Mouse (Mus musculus) heart, postnatal 10 days (tissue): ENCODE measurements around the gene Acsl3. TPM values are rescaled to one million over a fixed set of nuclear protein-coding genes. Genes with fewer than 3 reads are reported as not detected.
A peak's percentile ranks its signal among the peaks of the same experiment; 100 is the strongest.

Experiments
- DNase-seq, 2 experiments: peaks; one replicate each; pipeline ENCODE4 v3.0.0; 2021
- intact Hi-C: fragments of 180-260 bp; cut with DNase I; formaldehyde crosslinking; loops from one replicate; pipeline ENCODE4 v1.15.1; 2025
- total RNA-seq, 2 experiments: library from RNA; stranded (reverse); gene quantifications; 2 replicates each; pipeline ENCODE4 v1.2.3; 2021

The Acsl3 gene
- total RNA-seq, 2 experiments from 2014 or later, result 11.3 to 14.4 TPM

DNA sequence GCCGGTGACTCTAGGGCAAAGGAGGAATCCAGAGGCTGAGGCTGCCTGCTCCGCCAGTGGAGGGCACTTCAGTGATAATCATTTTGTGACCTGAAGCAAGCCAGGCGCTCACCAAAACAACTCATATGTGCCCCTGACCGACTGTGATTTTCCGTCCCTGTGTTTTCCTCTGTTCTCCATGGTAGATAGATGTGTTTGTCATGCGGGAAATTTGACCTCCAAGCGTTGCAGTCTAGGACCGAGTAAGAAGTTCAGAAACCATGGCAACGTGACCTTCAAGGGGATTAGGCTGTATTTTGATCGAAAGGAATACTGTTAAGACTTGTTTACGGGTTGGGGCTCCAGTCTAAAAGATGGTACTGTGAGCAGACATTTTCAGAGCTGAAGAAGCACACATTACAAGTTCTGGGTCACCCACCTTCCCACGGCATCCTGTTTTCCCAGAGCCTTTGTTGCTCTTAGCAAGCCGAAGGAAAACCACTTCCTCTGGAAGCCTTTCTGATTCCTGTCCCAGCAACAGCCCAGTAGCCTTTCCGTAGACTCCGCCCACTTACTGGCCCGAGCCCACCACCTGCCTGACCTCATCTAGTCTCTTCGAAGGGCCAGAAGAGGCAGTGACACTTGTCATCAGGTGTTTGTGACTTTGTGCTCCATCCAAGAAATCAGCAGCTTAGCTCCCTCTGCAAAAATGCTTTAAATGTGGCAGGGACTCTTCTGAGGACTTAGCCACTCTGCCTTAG lies 76.8 kb downstream of the Acsl3 start:
- no peak for DNase-seq
- intact Hi-C loops, result no loop called here

DNA sequence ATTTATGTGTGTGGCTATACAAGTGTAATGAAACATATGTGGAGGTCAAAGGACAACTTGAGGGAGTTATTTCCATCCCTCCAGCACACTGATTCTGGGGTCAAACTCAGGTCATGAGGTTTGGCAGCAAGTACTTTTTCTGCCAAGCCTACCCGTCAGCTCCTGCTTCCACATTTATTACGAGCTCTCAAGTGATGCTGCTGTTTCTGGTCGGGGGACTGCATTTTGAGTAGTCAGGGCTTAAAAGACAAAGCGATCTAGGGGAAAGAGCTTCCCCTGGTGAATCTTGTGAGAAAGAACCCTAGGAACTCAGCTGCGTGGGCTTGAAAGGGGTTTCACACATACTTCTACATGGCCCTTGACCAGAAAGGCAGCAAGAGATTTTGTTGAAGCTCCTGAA lies 80.0 kb downstream of the Acsl3 start:
- DNase-seq, result no peak
- intact Hi-C loops, result no loop called here

DNA sequence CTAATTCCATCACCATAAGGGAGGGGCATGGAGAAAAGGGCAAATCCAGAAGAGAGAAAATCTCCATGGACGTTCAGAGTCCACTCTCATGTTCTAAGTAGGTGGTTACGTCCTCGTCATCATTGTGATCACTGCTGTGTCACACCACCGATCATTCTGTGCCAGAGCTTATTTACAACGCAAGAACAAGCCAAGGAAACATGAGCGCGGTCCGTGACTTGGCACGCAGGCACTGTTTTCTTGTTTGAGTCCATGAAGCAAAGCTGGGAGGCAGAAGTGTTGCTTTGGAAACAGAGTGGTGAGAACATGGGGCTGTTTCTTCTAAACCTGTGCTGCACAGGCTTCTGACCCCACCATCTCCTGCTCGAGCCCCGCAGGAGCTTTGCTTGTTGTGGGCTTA lies 83.1 kb downstream of the Acsl3 start:
- no peak for DNase-seq
- intact Hi-C loops, result no loop called here

DNA sequence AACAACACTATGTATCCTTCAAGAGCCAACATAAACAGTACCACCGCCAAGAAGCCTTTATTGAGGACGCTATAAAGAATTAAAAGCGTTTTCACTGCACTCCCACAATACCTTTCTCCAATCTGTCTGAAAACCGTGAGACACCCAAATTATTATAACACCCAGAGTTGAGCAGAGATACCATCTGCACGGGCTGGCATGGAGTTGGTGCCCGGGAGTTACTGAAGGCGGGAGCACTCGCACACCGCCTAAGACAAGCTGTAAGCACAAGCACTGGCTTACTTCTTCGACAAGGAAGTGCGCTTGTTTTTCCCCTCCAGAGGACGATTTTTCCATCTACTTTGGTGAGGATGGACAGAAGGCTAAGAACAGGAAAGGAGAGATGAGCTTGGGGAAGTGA lies 84.6 kb downstream of the Acsl3 start:
- DNase-seq, result no peak
- intact Hi-C loops, result no loop called here

DNA sequence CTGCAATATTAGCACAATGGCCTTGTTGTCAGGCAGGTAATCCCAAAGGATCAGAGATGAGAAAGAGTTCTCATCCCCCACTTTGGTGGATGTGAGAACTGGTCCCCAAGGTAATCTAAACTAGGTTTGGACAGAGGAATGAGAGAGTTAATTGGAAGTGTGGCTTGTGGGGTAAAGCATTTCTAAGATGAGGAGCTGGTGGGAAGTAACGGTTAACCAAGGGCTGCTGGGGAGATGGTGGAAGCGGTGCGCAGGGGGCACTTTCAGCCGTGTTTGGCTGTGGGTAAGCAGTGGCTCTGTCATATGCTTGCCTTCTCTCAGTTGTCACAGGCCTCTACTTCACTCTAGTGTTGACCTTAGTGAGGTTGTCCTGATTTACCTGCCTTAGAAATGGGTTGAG lies 85.7 kb downstream of the Acsl3 start:
- DNase-seq, result no peak
- intact Hi-C loops, result no loop called here

DNA sequence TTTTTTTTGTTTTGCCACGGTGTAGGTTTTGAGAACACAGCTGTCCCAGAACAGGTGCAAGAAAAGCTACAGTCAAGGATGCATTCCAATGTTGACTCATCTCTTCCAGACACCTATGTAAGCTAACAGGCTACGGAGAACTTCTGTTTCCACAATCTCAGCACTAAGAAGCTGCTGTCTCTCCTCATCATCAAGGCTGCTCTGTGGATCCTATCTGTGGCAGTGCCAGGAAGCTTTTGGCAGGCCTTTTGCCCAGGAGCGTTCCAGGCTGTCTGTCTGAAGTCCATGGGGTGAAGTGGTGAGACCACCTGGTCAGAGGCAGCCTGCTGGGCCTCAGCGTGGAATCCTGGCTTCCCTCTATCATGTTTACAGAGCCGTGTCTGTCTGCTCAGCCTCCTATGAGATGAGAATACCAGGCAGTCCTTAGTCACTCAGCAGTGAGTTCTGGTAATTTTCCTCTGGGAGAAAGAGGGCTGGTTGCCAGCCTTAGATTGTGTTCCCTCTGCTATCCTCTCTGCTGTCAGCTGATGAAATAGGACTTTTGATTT lies 87.7 kb downstream of the Acsl3 start:
- DNase-seq, result peak; percentile 68 to 76
- intact Hi-C loops, result loop anchor here (5.0 kb wide), 1 partner anchor 72 kb away; the partner anchor contains the start of gene Kcne4

Other genes starting within 250 kb of the Acsl3 start
- 10 to 100 TPM; 45.7 to 50.4 TPM for gene Farsb, start 168.9 kb upstream of the Acsl3 start, total RNA-seq
- gene Mogat1, start 146.8 kb upstream of the Acsl3 start, total RNA-seq, result under 1 TPM; 0.24 to 0.50 TPM
- gene BC035947, start 145.7 kb upstream of the Acsl3 start, total RNA-seq, result not detected
- gene Utp14b, start 213 bp downstream of the Acsl3 start, total RNA-seq, result 1 to 10 TPM; 2.8 to 3.1 TPM
- gene Kcne4, start 158.9 kb downstream of the Acsl3 start, total RNA-seq, result 1 to 10 TPM; 3.1 to 4.4 TPM